Mouse (Mus musculus) kidney, adult 11 months (tissue): ENCODE results near the gene Hoxa6.

Source experiments
- DNase-seq: peaks from one replicate; pipeline ENCODE4 v3.0.0; 2022

Hoxa6 gene

GRCm38 (mm10) chr6:52175864-52176263 is 32.7 kb downstream of the Hoxa6 start:
- peak; percentile 24 for DNase-seq

- peak; percentile 50 for DNase-seq
These were observed 33.4 kb downstream of the Hoxa6 start for GRCm38 (mm10) chr6:52174968-52175751.

GRCm38 (mm10) chr6:52173648-52174047 is 34.9 kb downstream of the Hoxa6 start:
- no peak for DNase-seq

- DNase-seq, result peak; percentile 94
These were observed 36.0 kb downstream of the Hoxa6 start for GRCm38 (mm10) chr6:52172501-52172900.

- peak; percentile 59 for DNase-seq
These were observed 36.6 kb downstream of the Hoxa6 start for GRCm38 (mm10) chr6:52171938-52172337.

- DNase-seq, result no peak
These were observed 37.2 kb downstream of the Hoxa6 start for GRCm38 (mm10) chr6:52171331-52171730.

- no peak for DNase-seq
These were observed 37.7 kb downstream of the Hoxa6 start for GRCm38 (mm10) chr6:52170898-52171223.

GRCm38 (mm10) chr6:52170166-52170897 is 38.2 kb downstream of the Hoxa6 start:
- DNase-seq, result peak; percentile 44

GRCm38 (mm10) chr6:52169499-52170165 is 38.9 kb downstream of the Hoxa6 start:
- no peak for DNase-seq

- no peak for DNase-seq
These were observed 40.1 kb downstream of the Hoxa6 start for GRCm38 (mm10) chr6:52168191-52169055.

GRCm38 (mm10) chr6:52167736-52168161 is 40.8 kb downstream of the Hoxa6 start:
- DNase-seq, result no peak

GRCm38 (mm10) chr6:52167176-52167575 is 41.3 kb downstream of the Hoxa6 start:
- DNase-seq, result no peak

- no peak for DNase-seq
These were observed 42.0 kb downstream of the Hoxa6 start for GRCm38 (mm10) chr6:52166431-52167077.

- DNase-seq, result peak; percentile 40
These were observed 42.8 kb downstream of the Hoxa6 start for GRCm38 (mm10) chr6:52165441-52166370.

GRCm38 (mm10) chr6:52164626-52165440 is 43.7 kb downstream of the Hoxa6 start, which contains the start of gene Hoxa2:
Hoxa2 (minus strand) TSS chr6:52164831.
- peak; percentile 32 for DNase-seq

- DNase-seq, result peak; percentile 28
These were observed 44.4 kb downstream of the Hoxa6 start for GRCm38 (mm10) chr6:52164051-52164625.

- no peak for DNase-seq
These were observed 45.0 kb downstream of the Hoxa6 start for GRCm38 (mm10) chr6:52163366-52164031.

GRCm38 (mm10) chr6:52162611-52163365 is 45.7 kb downstream of the Hoxa6 start:
- DNase-seq, result no peak

GRCm38 (mm10) chr6:52162093-52162380 is 46.5 kb downstream of the Hoxa6 start:
- DNase-seq, result no peak
